In genomic region chr6:94789308-94789763, GRCm38 (mm10) we compare ENCODE assay signal across 11 mouse cellular contexts.
DNase-seq lines count a peak whose midpoint lies in the region; ATAC-seq lines count a peak whose summit lies in the region.
"Had no signal": no experiment of that assay in that cellular context is flagged by ENCODE, and none has a peak within 500 bp of the region (broad histone marks: within the 10 kb centered on the region; RNA-seq: fewer than 3 reads in every experiment).

No protein-coding gene starts in this region.

- DNase-seq in Muller cell, postnatal 12 days (ENCODE audit: inconsistent ontology term): peak; percentile 97
- DNase-seq in fibroblast of lung, adult 2 months (ENCODE audit: low read depth): peak; percentile 92
- DNase-seq in kidney, postnatal 25 days: peak; percentile 75 to 76
- DNase-seq in ovary, postnatal 14 days (ENCODE audit: low spot score): no peak
- no peak for DNase-seq in spleen, postnatal 10 days (ENCODE audit: low spot score in 2 of 2)

- no peak for ATAC-seq in intestine, embryonic 16.5 days
- ATAC-seq in intestine, embryonic 15.5 days: no peak
- ATAC-seq in erythroid progenitor cell, adult 5-6 weeks (replicated peaks; ENCODE audit: low FRiP score, poor library complexity, severe bottlenecking): no peak
- ATAC-seq: lung, postnatal 0 days had no signal

- H3K9me3 ChIP-seq in intestine, embryonic 16.5 days (ENCODE audit: control insufficient read depth, low read length): no peaks in the 10 kb centered on the region
- H3K9me3 ChIP-seq in intestine, embryonic 15.5 days: no peaks in the 10 kb centered on the region
- H3K9me3 ChIP-seq: G1E had no signal

- 59% methylated on average over 5 of the region's 5 CpGs for WGBS in intestine, embryonic 16.5 days
- 56% methylated on average over 5 of the region's 5 CpGs for WGBS in intestine, embryonic 15.5 days

- H3K4me2 ChIP-seq in intestine, embryonic 16.5 days (ENCODE audit: low read depth, low read length): no peak overlapping the region
- H3K4me2 ChIP-seq in intestine, embryonic 15.5 days (replicated peaks): no peak overlapping the region

- H3K27ac ChIP-seq in intestine, embryonic 16.5 days (ENCODE audit: low read length): 0 out of 2 replicates have a peak overlapping the region, but pooled peaks have one; percentile 15
- H3K27ac ChIP-seq in intestine, embryonic 15.5 days: no peak overlapping the region
- H3K27ac ChIP-seq: layer of hippocampus, adult 2 months had no signal

- H3K4me1 ChIP-seq in intestine, embryonic 16.5 days (ENCODE audit: control insufficient read depth, insufficient read depth, low read length): peaks cover 8% of the 10 kb centered on the region; the same call in 1 of the 2 replicates
- H3K4me1 ChIP-seq in intestine, embryonic 15.5 days (replicated peaks): no peaks in the 10 kb centered on the region

- H3K4me3 ChIP-seq in intestine, embryonic 16.5 days (ENCODE audit: low read length): no peak overlapping the region
- no peak overlapping the region for H3K4me3 ChIP-seq in intestine, embryonic 15.5 days (replicated peaks)
- H3K4me3 ChIP-seq: layer of hippocampus, adult 2 months had no signal

- H3K9ac ChIP-seq in intestine, embryonic 16.5 days (ENCODE audit: low read depth, low read length): no peak overlapping the region
- no peak overlapping the region for H3K9ac ChIP-seq in intestine, embryonic 15.5 days

- H3K36me3 ChIP-seq in intestine, embryonic 16.5 days (ENCODE audit: control insufficient read depth, insufficient read depth, low read length): no peaks in the 10 kb centered on the region
- no peaks in the 10 kb centered on the region for H3K36me3 ChIP-seq in intestine, embryonic 15.5 days
- H3K36me3 ChIP-seq: G1E had no signal

- no peaks in the 10 kb centered on the region for H3K27me3 ChIP-seq in intestine, embryonic 16.5 days (replicated peaks; ENCODE audit: control insufficient read depth, insufficient read depth, low read length)
- no peaks in the 10 kb centered on the region for H3K27me3 ChIP-seq in intestine, embryonic 15.5 days (replicated peaks)

Comparison
In these comparisons a context has a peak if more than half of its experiments do, and no peak if none do; other contexts are left out.
1. DNase-seq: peak in Muller cell, postnatal 12 days (single experiment), fibroblast of lung, adult 2 months (single experiment) and kidney, postnatal 25 days (2 of 2); none in ovary, postnatal 14 days (single experiment) and spleen, postnatal 10 days (0 of 2).